Mouse (Mus musculus): Measurements from ENCODE around the gene Tmem200a.

GRCm38 (mm10) chr10:26114409-26114808, 35.6 kb upstream of the Tmem200a start:
- no peak for TF ChIP-seq CTCF (conservative IDR thresholded peaks at IDR 0.05; ENCODE audit: insufficient read depth, insufficient read length, low read depth, low read length)
- no peak for TF ChIP-seq POLR2A (IDR thresholded peaks at IDR 0.05; ENCODE audit: low read depth, low read length)
